In the genomic region with DNA sequence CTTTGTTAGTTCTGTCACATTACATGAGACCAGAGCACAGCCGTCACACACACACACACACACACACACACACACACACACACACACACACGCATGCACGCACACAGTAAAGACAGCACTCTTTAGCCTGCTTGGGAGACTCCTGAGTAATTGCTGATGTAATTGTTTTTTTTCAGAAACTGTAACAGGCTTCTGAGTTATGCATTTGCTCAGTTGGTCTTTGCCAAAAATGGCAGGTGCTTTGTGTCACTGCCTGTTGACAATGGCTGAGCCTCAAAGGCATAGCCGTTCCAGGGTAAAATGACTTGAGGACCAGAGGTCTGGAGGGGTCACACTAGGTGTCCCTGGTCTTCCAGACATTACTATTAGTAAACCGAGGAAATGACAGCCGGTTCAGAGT, we compare ENCODE assay signal across 9 mouse cellular contexts. TPM values are rescaled to one million over a fixed set of nuclear protein-coding genes. Genes with fewer than 3 reads are reported as not detected.
DNase-seq lines count a peak whose midpoint lies in the region; ATAC-seq lines count a peak whose summit lies in the region.
"Had no signal": no experiment of that assay in that cellular context is flagged by ENCODE, and none has a peak within 500 bp of the region (broad histone marks: within the 10 kb centered on the region; RNA-seq: fewer than 3 reads in every experiment).

No protein-coding gene starts in this region.

- WGBS in heart, embryonic 11.5 days (ENCODE audit: insufficient replicate concordance) = 71% methylated on average over 6 of the region's 6 CpGs
- 57% methylated on average over 6 of the region's 6 CpGs for WGBS in forebrain, embryonic 15.5 days

- peak; percentile 79 to 80 for DNase-seq in heart, adult 18-20 months
- DNase-seq in adipocyte (ENCODE audit: low spot score) (peak; percentile 6), liver (no peak)
- DNase-seq in kidney, postnatal 14 days = peak; percentile 55
- DNase-seq in layer of hippocampus, adult 11-12 months (ENCODE audit: low spot score) = no peak
- DNase-seq in yolk sac, embryonic 10.5 days (ENCODE audit: low spot score) = no peak

- H3K9ac ChIP-seq in heart, embryonic 11.5 days (ENCODE audit: low read depth, low read length) = no peak overlapping the region
- no peak overlapping the region for H3K9ac ChIP-seq in forebrain, embryonic 15.5 days (replicated peaks)

- no peak overlapping the region for H3K4me2 ChIP-seq in heart, embryonic 11.5 days
- no peak overlapping the region for H3K4me2 ChIP-seq in forebrain, embryonic 15.5 days (replicated peaks)

- no peaks in the 10 kb centered on the region for H3K36me3 ChIP-seq in heart, embryonic 11.5 days (ENCODE audit: control insufficient read depth, insufficient read depth, low read length)
- H3K36me3 ChIP-seq in forebrain, embryonic 15.5 days = no peaks in the 10 kb centered on the region

- H3K4me1 ChIP-seq in heart, embryonic 11.5 days (ENCODE audit: control insufficient read depth, insufficient read depth, low read length) = no peaks in the 10 kb centered on the region
- H3K4me1 ChIP-seq in forebrain, embryonic 15.5 days = 0 out of 2 replicates have a peak, but pooled peaks cover 6% of the 10 kb centered on the region

- H3K27ac ChIP-seq in heart, embryonic 11.5 days (ENCODE audit: low read depth, low read length) = no peak overlapping the region
- no peak overlapping the region for H3K27ac ChIP-seq in forebrain, embryonic 15.5 days (replicated peaks)

- H3K9me3 ChIP-seq in heart, embryonic 11.5 days (replicated peaks; ENCODE audit: control insufficient read depth, low read length) = no peaks in the 10 kb centered on the region
- H3K9me3 ChIP-seq in forebrain, embryonic 15.5 days = no peaks in the 10 kb centered on the region

- no peak overlapping the region for H3K4me3 ChIP-seq in heart, embryonic 11.5 days (ENCODE audit: low read depth, low read length)
- no peak overlapping the region for H3K4me3 ChIP-seq in forebrain, embryonic 15.5 days

- no peak for ATAC-seq in heart, embryonic 11.5 days (replicated peaks; ENCODE audit: insufficient number of reproducible peaks, low FRiP score, low TSS enrichment)
- ATAC-seq in forebrain, embryonic 15.5 days (replicated peaks) = 0 out of 2 replicates have a peak, but pooled peaks have one; percentile 19

- no peaks in the 10 kb centered on the region for H3K27me3 ChIP-seq in heart, embryonic 11.5 days (ENCODE audit: control insufficient read depth, insufficient read depth, low read length)
- no peaks in the 10 kb centered on the region for H3K27me3 ChIP-seq in forebrain, embryonic 15.5 days

RNA-seq across cellular contexts. Expression of gene Adm, which starts 40.8 kb away (rescaled TPM):
- 1 to 10 TPM; 7.5 to 8.8 TPM for total RNA-seq in heart, adult 18-20 months (2021)
- polyA plus RNA-seq in heart, embryonic 11.5 days (2014; fragmentation: Nextera tagmentation; extraction: Ambion mirVana) = 13.0 and 14.9 TPM in 2 replicates
- polyA plus RNA-seq in forebrain, embryonic 15.5 days (2015; fragmentation: Nextera tagmentation; extraction: Ambion mirVana) = 3.7 and 5.3 TPM in 2 replicates
- total RNA-seq: granulocyte monocyte progenitor cell, adult 5-6 weeks had no signal

RNA-seq across cellular contexts. Expression of gene Sbf2, which starts 53.5 kb away (rescaled TPM):
- total RNA-seq in heart, adult 18-20 months (2021) = 10 to 100 TPM; 36.8 to 45.1 TPM
- 29.0 and 35.4 TPM in 2 replicates for polyA plus RNA-seq in heart, embryonic 11.5 days (2014; fragmentation: Nextera tagmentation; extraction: Ambion mirVana)
- polyA plus RNA-seq in forebrain, embryonic 15.5 days (2015; fragmentation: Nextera tagmentation; extraction: Ambion mirVana) = 66.4 and 68.8 TPM in 2 replicates

Comparison
In these comparisons a context has a peak if more than half of its experiments do, and no peak if none do; other contexts are left out.
1. DNase-seq: peak in heart, adult 18-20 months (2 of 2), adipocyte (single experiment) and kidney, postnatal 14 days (single experiment); none in layer of hippocampus, adult 11-12 months (single experiment), yolk sac, embryonic 10.5 days (single experiment) and liver (single experiment).